Mouse (Mus musculus) MEL (cell line): ENCODE measurements around the gene Mpv17l2. TPM values are rescaled to one million over a fixed set of nuclear protein-coding genes. Genes with fewer than 3 reads are reported as not detected.
A peak's percentile ranks its signal among the peaks of the same experiment; 100 is the strongest.

Source experiments
- DNase-seq: peaks from one replicate; pipeline ENCODE4 v3.0.0; 2011; ENCODE audit warnings: low read depth, low spot score
- H3K27ac ChIP-seq: 2 replicates; pipeline ENCODE4 v1.5.1; 2012; ENCODE audit warnings: low read depth, mild to moderate bottlenecking, control low read depth, low read length, moderate library complexity; ENCODE audit not compliant: control insufficient read depth
- H3K27me3 ChIP-seq, 2 experiments: fragments of 150-350 bp in 1 of 2; sonication (generic) in 1 of 2; 2 replicates each; pipeline ENCODE4 v1.6.1; 2012; ENCODE audit warnings: low read length in 2 of 2, mild to moderate bottlenecking in 2 of 2, improper control_type of control experiment in 1 of 2, moderate library complexity in 1 of 2; ENCODE audit not compliant: insufficient read depth in 2 of 2, control insufficient read depth in 1 of 2
- H3K36me3 ChIP-seq, 2 experiments: 2 replicates each; pipeline ENCODE4 v1.6.1; 2012 to 2014; ENCODE audit warnings: low read length in 2 of 2, improper control_type of control experiment in 1 of 2, inconsistent platforms in 1 of 2, mild to moderate bottlenecking in 1 of 2; ENCODE audit not compliant: insufficient read depth in 2 of 2, control insufficient read depth in 1 of 2
- H3K4me1 ChIP-seq, 2 experiments: fragments of 150-350 bp in 1 of 2; sonication (generic) in 1 of 2; 2 replicates each; pipeline ENCODE4 v1.6.1; 2012; ENCODE audit warnings: low read length in 2 of 2, improper control_type of control experiment in 1 of 2, mild to moderate bottlenecking in 1 of 2; ENCODE audit not compliant: insufficient read depth in 2 of 2, control insufficient read depth in 1 of 2
- H3K4me3 ChIP-seq, 2 experiments: fragments of 150-350 bp in 1 of 2; sonication (generic) in 1 of 2; 2 replicates each; pipeline ENCODE4 v1.5.1; 2012; ENCODE audit warnings: low read depth in 2 of 2, low read length in 2 of 2, mild to moderate bottlenecking in 2 of 2, moderate library complexity in 2 of 2, control low read depth in 1 of 2, improper control_type of control experiment in 1 of 2; ENCODE audit not compliant: control insufficient read depth in 1 of 2, insufficient read depth in 1 of 2
- H3K79me2 ChIP-seq: 2 replicates; pipeline ENCODE4 v1.6.1; 2012; ENCODE audit warnings: mild to moderate bottlenecking, low read length, moderate library complexity; ENCODE audit not compliant: control insufficient read depth, poor library complexity, insufficient read depth
- H3K9ac ChIP-seq: 2 replicates; pipeline ENCODE4 v1.6.1; 2012; ENCODE audit warnings: low read depth, mild to moderate bottlenecking, control low read depth, low read length, moderate library complexity; ENCODE audit not compliant: control insufficient read depth, poor library complexity, severe bottlenecking
- H3K9me3 ChIP-seq: fragments of 150-350 bp; sonication (generic); replicated peaks from 2 replicates; pipeline ENCODE4 v1.6.1; 2012; ENCODE audit warnings: mild to moderate bottlenecking, low read length, improper control_type of control experiment, moderate library complexity; ENCODE audit not compliant: insufficient read depth
- BHLHE40 ChIP-seq: IDR thresholded peaks from 2 replicates; pipeline ENCODE4 v1.6.1; 2012; ENCODE audit warnings: low read depth, mild to moderate bottlenecking, inconsistent platforms, low read length, improper control_type of control experiment, borderline replicate concordance
- CHD1 ChIP-seq: IDR thresholded peaks from 2 replicates; pipeline ENCODE4 v1.6.1; 2012; ENCODE audit warnings: low read depth, mild to moderate bottlenecking, inconsistent platforms, low read length, improper control_type of control experiment
- CHD2 ChIP-seq: IDR thresholded peaks from 2 replicates; pipeline ENCODE4 v1.6.1; 2011; ENCODE audit warnings: low read length, improper control_type of control experiment
- CTCF ChIP-seq, 3 experiments: IDR thresholded peaks in 2 of 3; conservative IDR thresholded peaks in 1 of 3; 2 replicates each; pipeline ENCODE4 v1.5.1; 2011 to 2012; ENCODE audit warnings: low read length in 3 of 3, low read depth in 2 of 3, mild to moderate bottlenecking in 2 of 3, improper control_type of control experiment in 1 of 3, inconsistent platforms in 1 of 3, mixed read lengths in 1 of 3, moderate library complexity in 1 of 3; ENCODE audit not compliant: control insufficient read depth in 1 of 3, insufficient read depth in 1 of 3, poor library complexity in 1 of 3, severe bottlenecking in 1 of 3
- ELF1 ChIP-seq: IDR thresholded peaks from 2 replicates; pipeline ENCODE4 v1.6.1; 2014; ENCODE audit warnings: low read depth, mild to moderate bottlenecking, inconsistent platforms, low read length, improper control_type of control experiment, moderate library complexity
- EP300 ChIP-seq, 2 experiments: IDR thresholded peaks; 2 replicates each; pipeline ENCODE4 v1.6.1; 2011; ENCODE audit warnings: improper control_type of control experiment in 2 of 2, low read length in 2 of 2, low read depth in 1 of 2, mild to moderate bottlenecking in 1 of 2
- ETS1 ChIP-seq: IDR thresholded peaks from 2 replicates; pipeline ENCODE4 v1.6.1; 2012; ENCODE audit warnings: low read depth, mild to moderate bottlenecking, inconsistent platforms, low read length, improper control_type of control experiment, moderate library complexity
- GABPA ChIP-seq: IDR thresholded peaks from 2 replicates; pipeline ENCODE4 v1.6.1; 2012; ENCODE audit warnings: low read depth, mild to moderate bottlenecking, inconsistent platforms, low read length, improper control_type of control experiment, moderate library complexity
- GATA1 ChIP-seq: IDR thresholded peaks from 2 replicates; pipeline ENCODE4 v1.6.1; 2011; ENCODE audit warnings: low read depth, low read length, improper control_type of control experiment
- HCFC1 ChIP-seq: IDR thresholded peaks from 2 replicates; pipeline ENCODE4 v1.6.1; 2012; ENCODE audit warnings: low read depth, mild to moderate bottlenecking, inconsistent platforms, low read length, improper control_type of control experiment, moderate library complexity
- JUND ChIP-seq: IDR thresholded peaks from 2 replicates; pipeline ENCODE4 v1.6.1; 2011; ENCODE audit warnings: low read depth, mild to moderate bottlenecking, improper control_type of control experiment, low read length
- KAT2A ChIP-seq: conservative IDR thresholded peaks from 2 replicates; pipeline ENCODE4 v1.6.1; 2012; ENCODE audit warnings: low read depth, low read length, improper control_type of control experiment, inconsistent platforms
- MAFK ChIP-seq: IDR thresholded peaks from 2 replicates; pipeline ENCODE4 v1.6.1; 2011; ENCODE audit warnings: low read depth, mild to moderate bottlenecking, low read length, improper control_type of control experiment, borderline replicate concordance
- MAX ChIP-seq: IDR thresholded peaks from 2 replicates; pipeline ENCODE4 v1.6.1; 2011; ENCODE audit warnings: low read length, improper control_type of control experiment
- MAZ ChIP-seq: IDR thresholded peaks from 2 replicates; pipeline ENCODE4 v1.6.1; 2012; ENCODE audit warnings: low read depth, mild to moderate bottlenecking, inconsistent platforms, low read length, improper control_type of control experiment
- MEF2A ChIP-seq: IDR thresholded peaks from 2 replicates; pipeline ENCODE4 v1.6.1; 2014; ENCODE audit warnings: low read depth, mild to moderate bottlenecking, inconsistent platforms, low read length, improper control_type of control experiment; ENCODE audit not compliant: poor library complexity, insufficient replicate concordance, severe bottlenecking; ENCODE audit errors: extremely low read depth
- MXI1 ChIP-seq: IDR thresholded peaks from 2 replicates; pipeline ENCODE4 v1.6.1; 2011; ENCODE audit warnings: mild to moderate bottlenecking, low read depth, low read length, improper control_type of control experiment
- MYB ChIP-seq: IDR thresholded peaks from 2 replicates; pipeline ENCODE4 v1.6.1; 2011; ENCODE audit warnings: mild to moderate bottlenecking, low read depth, low read length, improper control_type of control experiment
- MYC ChIP-seq: IDR thresholded peaks from 2 replicates; pipeline ENCODE4 v1.6.1; 2011; ENCODE audit warnings: low read depth, mild to moderate bottlenecking, low read length, improper control_type of control experiment, moderate library complexity
- NRF1 ChIP-seq: IDR thresholded peaks from 2 replicates; pipeline ENCODE4 v1.6.1; 2014; ENCODE audit warnings: low read depth, mild to moderate bottlenecking, inconsistent platforms, low read length, improper control_type of control experiment, moderate library complexity; ENCODE audit not compliant: poor library complexity, insufficient read depth, severe bottlenecking
- POLR2A ChIP-seq, 2 experiments: IDR thresholded peaks; 2 replicates each; pipeline ENCODE4 v1.6.1; 2011 to 2012; ENCODE audit warnings: low read length in 2 of 2, mild to moderate bottlenecking in 2 of 2, control low read depth in 1 of 2, improper control_type of control experiment in 1 of 2, low read depth in 1 of 2, moderate library complexity in 1 of 2; ENCODE audit not compliant: control insufficient read depth in 1 of 2, insufficient read depth in 1 of 2, poor library complexity in 1 of 2
- POLR2AphosphoS2 ChIP-seq: IDR thresholded peaks from 2 replicates; pipeline ENCODE4 v1.6.1; 2011; ENCODE audit warnings: low read length, improper control_type of control experiment
- POLR2AphosphoS5 ChIP-seq: IDR thresholded peaks from 2 replicates; pipeline ENCODE4 v1.6.1; 2012; ENCODE audit warnings: low read depth, borderline replicate concordance, mild to moderate bottlenecking, inconsistent platforms, low read length, moderate library complexity, mixed read lengths
- RAD21 ChIP-seq: IDR thresholded peaks from 2 replicates; pipeline ENCODE4 v1.6.1; 2011; ENCODE audit warnings: mild to moderate bottlenecking, low read depth, low read length, improper control_type of control experiment
- RCOR1 ChIP-seq: IDR thresholded peaks from 2 replicates; pipeline ENCODE4 v1.6.1; 2012; ENCODE audit warnings: low read depth, mild to moderate bottlenecking, inconsistent platforms, low read length, improper control_type of control experiment
- SIN3A ChIP-seq: IDR thresholded peaks from 2 replicates; pipeline ENCODE4 v1.6.1; 2012; ENCODE audit warnings: low read length, improper control_type of control experiment, inconsistent platforms
- SMC3 ChIP-seq: IDR thresholded peaks from 2 replicates; pipeline ENCODE4 v1.6.1; 2011; ENCODE audit warnings: low read depth, low read length, improper control_type of control experiment
- TBP ChIP-seq: IDR thresholded peaks from 2 replicates; pipeline ENCODE4 v1.8.0; 2011; ENCODE audit warnings: low read depth, low read length, improper control_type of control experiment
- TCF12 ChIP-seq: IDR thresholded peaks from 2 replicates; pipeline ENCODE4 v1.6.1; 2014; ENCODE audit warnings: low read depth, mild to moderate bottlenecking, inconsistent platforms, low read length, improper control_type of control experiment, moderate library complexity
- UBTF ChIP-seq: IDR thresholded peaks from 2 replicates; pipeline ENCODE4 v1.6.1; 2012; ENCODE audit warnings: low read depth, mild to moderate bottlenecking, inconsistent platforms, low read length, improper control_type of control experiment, moderate library complexity, borderline replicate concordance; ENCODE audit not compliant: insufficient read depth
- USF2 ChIP-seq, 2 experiments: IDR thresholded peaks; 2 replicates each; pipeline ENCODE4 v1.6.1; 2011 to 2012; ENCODE audit warnings: improper control_type of control experiment in 2 of 2, low read length in 2 of 2, borderline replicate concordance in 1 of 2, inconsistent platforms in 1 of 2, low read depth in 1 of 2, mild to moderate bottlenecking in 1 of 2; ENCODE audit not compliant: insufficient read depth in 1 of 2
- ZC3H11A ChIP-seq: IDR thresholded peaks from 2 replicates; pipeline ENCODE4 v1.6.1; 2012; ENCODE audit warnings: low read depth, mild to moderate bottlenecking, inconsistent platforms, low read length, improper control_type of control experiment
- ZKSCAN1 ChIP-seq: IDR thresholded peaks from 2 replicates; pipeline ENCODE4 v1.6.1; 2012; ENCODE audit warnings: low read depth, mild to moderate bottlenecking, inconsistent platforms, low read length, improper control_type of control experiment, moderate library complexity
- ZMIZ1 ChIP-seq: IDR thresholded peaks from 2 replicates; pipeline ENCODE4 v1.6.1; 2012; ENCODE audit warnings: low read depth, mild to moderate bottlenecking, inconsistent platforms, low read length, improper control_type of control experiment, moderate library complexity
- ZNF384 ChIP-seq: IDR thresholded peaks from 2 replicates; pipeline ENCODE4 v1.6.1; 2012; ENCODE audit warnings: low read depth, mild to moderate bottlenecking, inconsistent platforms, low read length, improper control_type of control experiment
- polyA plus RNA-seq, 2 experiments: library from polyadenylated mRNA; stranded (reverse) in 1 of 2; unstranded in 1 of 2; fragments of >175 nt in 1 of 2; fragments of >200 nt in 1 of 2; gene quantifications; 2 replicates each; pipeline versions ENCODE4 v1.2.1 to v1.2.4; 2012; ENCODE audit warnings: low replicate concordance in 2 of 2, low read depth in 1 of 2; ENCODE audit not compliant: insufficient read length in 2 of 2, insufficient read depth in 1 of 2, missing spikeins in 1 of 2
- total RNA-seq: library from RNA; depleted of rRNA; stranded (reverse); fragments of 300-350 nt; gene quantifications from 2 replicates; pipeline ENCODE4 v1.2.3, GENCODE M21; 2012

The Mpv17l2 gene
- total and polyA plus RNA-seq, 3 experiments: 52.8 to 102 TPM; not detected in 1

DNA sequence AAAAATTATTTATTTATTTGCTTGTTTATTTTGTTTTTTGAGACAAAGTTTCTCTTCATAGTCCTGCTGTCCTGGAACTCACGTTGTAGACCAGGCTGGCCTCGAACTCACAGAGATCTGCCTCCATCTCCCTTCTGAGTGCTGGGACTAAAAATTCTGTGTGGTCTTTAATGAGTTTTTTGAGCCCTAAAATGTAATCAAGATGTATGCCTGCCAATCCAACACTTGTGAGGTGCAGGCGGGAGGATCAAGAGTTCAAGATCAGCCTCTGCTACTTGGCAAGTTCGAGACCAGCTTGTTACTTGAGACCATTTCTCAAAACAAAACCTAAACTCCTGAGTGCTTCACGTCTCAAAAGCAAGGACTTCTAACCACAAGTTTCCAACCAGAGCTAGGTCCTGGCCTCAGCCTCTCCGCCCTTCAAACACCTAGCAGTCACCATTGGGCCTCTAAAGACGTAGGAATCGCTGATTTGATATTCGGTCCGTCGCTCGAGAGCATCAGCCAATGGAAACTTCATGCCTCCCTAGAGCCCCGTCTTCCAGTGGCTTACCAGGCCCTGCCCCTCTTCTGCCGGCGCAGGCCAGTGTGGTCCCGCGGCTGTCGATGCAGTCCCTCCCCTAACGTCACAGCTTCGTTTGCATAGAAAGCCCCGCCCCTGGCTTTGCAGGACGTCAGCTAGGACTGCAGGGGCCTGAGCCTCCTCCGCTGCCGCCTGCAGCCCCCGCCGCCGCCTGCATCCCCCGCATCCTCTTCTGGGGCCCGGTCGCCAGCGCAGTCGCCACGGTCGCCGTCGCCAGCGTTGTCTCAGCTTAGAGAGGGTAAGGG is 6.5 kb downstream of the Mpv17l2 start, which contains the start of gene Rab3a:
TSS of gene Rab3a (plus strand) at position 637 of the 828 bp plus-strand sequence.
- Histone ChIP-seq H3K4me1 (peaks cover 3 to 18% of the 10 kb centered on the region in 2 experiments; a peak in 3 of 4 replicates), H3K27ac (peak within 1 kb of the TSS; percentile 84)
- DNase-seq: peak; percentile 99
- TF ChIP-seq RAD21: no peak
- TF ChIP-seq EP300 (IDR thresholded peaks at IDR 0.05; ENCODE audit: low read depth in 1 of 2, low read length in 2 of 2): no peak
- no peak for TF ChIP-seq ZC3H11A
- TF ChIP-seq SIN3A: no peak; the same call in 1 of the 2 replicates
- no peak for TF ChIP-seq ZNF384
- TF ChIP-seq TCF12: peak; percentile 56
- peak; percentile 89 for TF ChIP-seq CHD2
- no peak for TF ChIP-seq ELF1
- TF ChIP-seq SMC3: no peak
- TF ChIP-seq MYB: no peak
- TF ChIP-seq NRF1: peak; percentile 70
- TF ChIP-seq MEF2A: no peak
- no peak for TF ChIP-seq POLR2AphosphoS2
- TF ChIP-seq POLR2A (IDR thresholded peaks at IDR 0.05; ENCODE audit: control insufficient read depth in 1 of 2, insufficient read depth in 1 of 2, low read depth in 1 of 2, low read length in 2 of 2, poor library complexity in 1 of 2): peak; percentile 37 to 81; a peak in 3 of 4 replicates
- peak; percentile 37 for TF ChIP-seq MXI1
- TF ChIP-seq HCFC1: peak; percentile 82
- TF ChIP-seq GABPA: no peak
- TF ChIP-seq CTCF (IDR thresholded peaks at IDR 0.05 in 2 of 3, conservative IDR thresholded peaks at IDR 0.05 in 1 of 3; ENCODE audit: control insufficient read depth in 1 of 3, insufficient read depth in 1 of 3, low read depth in 2 of 3, low read length in 3 of 3, poor library complexity in 1 of 3, severe bottlenecking in 1 of 3): 0 out of 6 replicates have a peak, but pooled peaks of 1 of the 3 experiments have one; percentile 1
- peak; percentile 60; the same call in 1 of the 2 replicates for TF ChIP-seq KAT2A
- no peak for TF ChIP-seq MYC
- TF ChIP-seq ZKSCAN1: no peak
- no peak for TF ChIP-seq MAFK
- TF ChIP-seq RCOR1: peak; percentile 45; the same call in 1 of the 2 replicates
- no peak for TF ChIP-seq ETS1
- no peak for TF ChIP-seq USF2 (IDR thresholded peaks at IDR 0.05; ENCODE audit: borderline replicate concordance in 1 of 2, insufficient read depth in 1 of 2, low read depth in 1 of 2, low read length in 2 of 2)
- TF ChIP-seq MAZ: no peak
- no peak for TF ChIP-seq POLR2AphosphoS5
- no peak for TF ChIP-seq JUND
- TF ChIP-seq TBP: peak; percentile 86
- no peak for TF ChIP-seq MAX
- TF ChIP-seq ZMIZ1: peak; percentile 69
- 0 out of 2 replicates have a peak, but pooled peaks have one; percentile 5 for TF ChIP-seq GATA1
- no peak for TF ChIP-seq BHLHE40
- TF ChIP-seq CHD1: no peak
- no peak for TF ChIP-seq UBTF

More for the DNA sequence above, 6.5 kb downstream of the Mpv17l2 start, which contains the start of gene Rab3a:
- peak within 1 kb of the TSS; percentile 82 for H3K9ac ChIP-seq
- peak within 1 kb of the TSS; percentile 67 to 76 for H3K4me3 ChIP-seq
- no peaks in the 10 kb centered on the region; the same call in 1 of the 2 replicates for H3K79me2 ChIP-seq
- H3K27me3 ChIP-seq: no peaks in the 10 kb centered on the region
- H3K36me3 ChIP-seq: peaks cover 0 to 15% of the 10 kb centered on the region in 2 experiments; a peak in 2 of 4 replicates
- H3K9me3 ChIP-seq: no peaks in the 10 kb centered on the region
